Mouse (Mus musculus) heart, embryonic 10.5 days (tissue): ENCODE results near the gene Hlcs. TPM values are rescaled to one million over a fixed set of nuclear protein-coding genes. Genes with fewer than 3 reads are reported as not detected.

Experiments used
- DNase-seq: peaks from one replicate; pipeline ENCODE4 v3.0.0-alpha.2; 2017; ENCODE audit warnings: low spot score
- H3K27ac ChIP-seq: fragments of 300-500 bp; sonication (generic); 2 replicates; pipeline ENCODE4 v1.5.1; 2016; ENCODE audit warnings: mild to moderate bottlenecking
- H3K27me3 ChIP-seq: fragments of 300-500 bp; sonication (generic); 2 replicates; pipeline ENCODE4 v1.6.1; 2016; ENCODE audit warnings: mild to moderate bottlenecking; ENCODE audit not compliant: poor library complexity, insufficient read depth, severe bottlenecking
- H3K36me3 ChIP-seq: fragments of 300-500 bp; sonication (generic); 2 replicates; pipeline ENCODE4 v1.6.1; 2016; ENCODE audit warnings: mild to moderate bottlenecking, moderate library complexity
- H3K4me1 ChIP-seq: fragments of 300-500 bp; sonication (generic); 2 replicates; pipeline ENCODE4 v1.6.1; 2016; ENCODE audit warnings: mild to moderate bottlenecking
- H3K4me3 ChIP-seq: fragments of 300-500 bp; sonication (generic); 2 replicates; pipeline ENCODE4 v1.5.1; 2016; ENCODE audit warnings: mild to moderate bottlenecking, moderate library complexity
- H3K9me3 ChIP-seq: fragments of 300-500 bp; sonication (generic); 2 replicates; pipeline ENCODE4 v1.6.1; 2016; ENCODE audit warnings: mild to moderate bottlenecking, moderate library complexity
- WGBS: fragments of 180-500 bp; shearing (Covaris S2); methylation state at CpG from one replicate; pipeline ENCODE4 v1.1.7; 2016; 5-methylcytosine and 5-hydroxymethylcytosine counted together
- polyA plus RNA-seq: library from polyadenylated mRNA; unstranded; fragments of >200 nt; fragmentation: Nextera tagmentation; extraction: Ambion mirVana; gene quantifications from 2 replicates; pipeline ENCODE4 v1.2.1, GENCODE M21; 2016

Hlcs gene
- polyA plus RNA-seq, 1 experiment from 2014 or later, result 11.0 TPM

DNA sequence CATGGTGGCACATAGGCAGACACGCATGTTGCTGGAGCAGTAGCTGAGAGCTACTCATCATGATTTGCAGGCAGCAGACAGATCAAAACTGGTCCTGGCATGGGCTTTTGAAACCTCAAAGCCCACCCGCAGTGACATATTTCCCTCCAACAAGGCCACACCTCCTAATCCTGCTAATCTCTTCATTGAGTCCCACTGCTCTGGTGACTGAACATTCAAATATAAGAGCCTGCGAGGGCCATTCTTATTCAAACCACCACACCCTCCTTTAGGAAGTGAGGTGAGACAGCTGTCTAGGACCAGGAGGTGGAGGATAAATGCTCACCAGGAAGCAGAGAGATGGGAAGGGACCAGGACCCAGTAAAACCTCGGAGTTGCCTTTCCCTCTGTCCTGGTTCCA, 143.2 kb downstream of the Hlcs start:
- Histone ChIP-seq H3K36me3 (no peaks in the 10 kb centered on the region), H3K9me3 (no peaks in the 10 kb centered on the region), H3K27ac (no peak overlapping the region), H3K27me3 (peaks cover 9% of the 10 kb centered on the region), H3K4me3 (no peak overlapping the region), H3K4me1 (peaks cover 3% of the 10 kb centered on the region)
- DNase-seq, result no peak
- WGBS, result 50% methylated on average over 4 of the region's 4 CpGs

DNA sequence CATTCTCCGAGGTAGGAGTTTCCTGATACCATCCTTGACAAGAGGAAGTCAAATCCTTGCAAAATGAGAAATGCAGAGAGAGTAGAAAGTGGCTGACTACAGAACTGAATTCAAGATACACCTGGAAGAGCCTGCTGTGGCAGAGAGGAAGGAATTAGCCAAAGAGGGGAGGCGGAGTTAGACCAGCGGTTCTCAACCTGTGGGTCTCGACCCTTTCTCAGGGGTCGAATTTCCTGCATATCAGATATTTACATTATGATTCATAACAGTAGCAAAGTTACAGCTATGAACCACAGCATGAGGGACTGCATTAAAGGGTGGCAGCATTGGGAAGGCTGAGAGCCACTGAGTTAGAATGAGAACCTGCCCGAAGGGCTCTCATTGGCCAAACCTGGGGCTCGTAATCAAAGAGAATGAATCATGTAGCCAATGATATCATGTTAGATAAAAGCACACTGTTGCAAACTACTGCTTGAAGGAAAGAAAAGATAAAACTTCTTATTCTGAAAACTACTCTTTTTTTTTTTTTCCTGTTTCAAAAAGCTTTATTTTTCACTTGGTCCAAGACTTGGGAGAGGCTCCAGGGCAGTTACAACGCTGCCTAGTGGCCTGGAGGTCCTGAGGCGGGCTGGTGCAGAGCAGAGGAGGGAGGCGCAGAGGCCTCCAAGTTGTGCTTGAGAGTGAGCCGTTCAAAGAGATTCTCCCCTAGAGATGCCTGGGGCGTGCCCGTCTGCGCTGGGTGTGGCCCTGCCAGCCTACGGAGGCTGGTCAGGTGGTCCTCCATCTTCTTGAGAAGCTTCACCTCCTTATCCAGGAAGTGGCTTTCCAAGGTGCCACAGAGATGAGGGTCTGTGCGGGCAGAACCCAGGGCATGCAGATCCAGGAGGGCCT, 144.5 kb downstream of the Hlcs start:
- Histone ChIP-seq H3K27me3 (peaks cover 9% of the 10 kb centered on the region), H3K27ac (no peak overlapping the region), H3K4me3 (no peak overlapping the region), H3K36me3 (no peaks in the 10 kb centered on the region), H3K9me3 (no peaks in the 10 kb centered on the region), H3K4me1 (peaks cover 16% of the 10 kb centered on the region)
- 83% methylated on average over 16 of the region's 16 CpGs for WGBS
- DNase-seq, result no peak

DNA sequence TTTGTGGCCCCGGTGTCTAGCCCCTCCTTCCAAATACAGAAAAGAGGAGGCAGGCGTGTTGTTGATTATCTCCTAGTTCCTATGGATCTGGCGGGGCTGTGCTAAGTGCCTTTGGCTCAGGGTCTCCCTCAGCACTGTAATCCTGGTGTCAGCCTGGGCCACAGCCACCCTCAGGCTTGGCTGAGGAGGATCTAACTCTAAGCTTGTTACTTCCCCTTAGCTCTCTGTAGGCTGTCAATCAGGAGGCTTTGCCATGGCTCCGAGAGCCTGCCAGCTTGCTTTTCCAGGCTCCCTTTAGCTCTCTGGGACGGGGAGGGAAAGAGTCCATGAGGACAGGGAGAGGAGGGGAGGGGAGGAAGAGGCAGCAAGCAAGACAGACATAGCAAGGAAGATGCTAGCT, 148.4 kb downstream of the Hlcs start:
- peaks cover 33% of the 10 kb centered on the region for H3K4me1 ChIP-seq
- no peaks in the 10 kb centered on the region; the same call in 1 of the 2 replicates for H3K27me3 ChIP-seq
- DNase-seq, result no peak
- H3K9me3 ChIP-seq, result no peaks in the 10 kb centered on the region
- H3K36me3 ChIP-seq, result no peaks in the 10 kb centered on the region
- peak overlapping the region; percentile 78 for H3K27ac ChIP-seq
- no peak overlapping the region for H3K4me3 ChIP-seq
- WGBS, result 16% methylated on average over 5 of the region's 5 CpGs

DNA sequence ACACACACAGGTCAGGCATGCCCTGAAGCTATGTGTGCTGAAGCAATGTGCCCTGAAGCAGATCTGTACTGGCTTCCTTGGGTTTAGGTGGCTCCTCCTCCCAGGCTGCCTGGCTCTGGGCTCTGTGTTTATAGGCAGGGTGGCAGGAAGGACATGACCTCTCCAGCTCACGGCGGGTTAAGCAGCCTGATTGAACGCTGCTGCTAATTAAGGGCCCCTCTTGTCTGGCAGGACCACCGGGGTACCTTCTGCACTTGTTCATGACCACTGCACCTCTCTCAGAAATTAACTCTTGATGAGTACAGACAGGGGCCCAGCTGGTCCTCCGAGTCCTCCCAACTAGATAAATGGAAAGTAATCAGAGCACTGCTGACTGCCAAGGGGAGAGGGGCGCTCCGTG, 149.1 kb downstream of the Hlcs start:
- peak overlapping the region; percentile 32 for H3K4me3 ChIP-seq
- 19% methylated on average over 7 of the region's 7 CpGs for WGBS
- peaks cover 33% of the 10 kb centered on the region for H3K4me1 ChIP-seq
- H3K27ac ChIP-seq, result peak overlapping the region; percentile 78
- no peaks in the 10 kb centered on the region for H3K36me3 ChIP-seq
- DNase-seq, result no peak
- H3K27me3 ChIP-seq, result no peaks in the 10 kb centered on the region; the same call in 1 of the 2 replicates
- no peaks in the 10 kb centered on the region for H3K9me3 ChIP-seq

DNA sequence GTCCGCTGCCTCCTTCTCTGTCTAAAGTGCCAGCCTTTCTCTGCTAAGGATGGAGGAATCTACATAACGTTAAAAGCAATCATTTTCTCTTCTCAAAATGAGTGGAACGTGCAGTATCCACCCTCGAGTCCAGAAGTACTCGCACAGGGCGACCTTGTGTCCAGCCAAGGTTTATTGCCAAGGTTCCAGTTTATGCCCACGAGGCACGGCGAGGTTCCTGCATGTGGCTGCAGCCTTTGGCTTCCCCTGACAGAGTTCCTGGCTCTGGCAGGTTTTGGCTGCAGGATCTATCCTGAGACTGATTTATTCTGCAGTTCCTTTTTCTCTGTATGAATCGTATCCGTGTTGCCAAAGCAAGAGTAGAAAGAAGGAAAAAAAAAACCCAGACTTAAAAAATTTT, 150.3 kb downstream of the Hlcs start:
- Histone ChIP-seq H3K4me1 (peaks cover 33% of the 10 kb centered on the region), H3K9me3 (no peaks in the 10 kb centered on the region), H3K27me3 (no peaks in the 10 kb centered on the region; the same call in 1 of the 2 replicates), H3K4me3 (no peak overlapping the region), H3K27ac (no peak overlapping the region), H3K36me3 (no peaks in the 10 kb centered on the region)
- DNase-seq, result no peak
- WGBS, result 88% methylated on average over 11 of the region's 11 CpGs

DNA sequence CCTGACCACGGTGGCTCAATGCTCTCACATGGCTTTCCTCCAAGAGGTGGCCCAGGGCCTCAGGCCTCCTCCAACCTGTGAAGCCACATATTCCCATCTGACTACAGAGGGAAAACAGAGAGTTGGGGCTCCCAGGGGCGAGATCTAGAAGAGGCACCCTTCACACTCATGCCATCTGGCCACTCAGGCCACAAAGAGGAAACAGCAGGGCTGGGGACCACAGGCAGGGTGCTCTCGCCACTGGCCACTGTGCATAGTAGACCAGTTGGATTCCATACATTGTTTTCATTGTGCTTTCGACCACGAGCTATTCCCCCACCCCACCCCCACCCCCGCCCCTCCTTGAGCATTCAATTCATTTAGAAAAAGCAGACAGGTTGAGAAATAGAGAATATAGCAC, 151.4 kb downstream of the Hlcs start:
- H3K9me3 ChIP-seq, result no peaks in the 10 kb centered on the region
- H3K4me1 ChIP-seq, result peaks cover 33% of the 10 kb centered on the region
- 0 out of 2 replicates have a peak overlapping the region, but pooled peaks have one; percentile 18 for H3K27ac ChIP-seq
- no peak for DNase-seq
- no peak overlapping the region for H3K4me3 ChIP-seq
- WGBS, result 42% methylated on average over 6 of the region's 6 CpGs
- H3K36me3 ChIP-seq, result no peaks in the 10 kb centered on the region
- H3K27me3 ChIP-seq, result no peaks in the 10 kb centered on the region

DNA sequence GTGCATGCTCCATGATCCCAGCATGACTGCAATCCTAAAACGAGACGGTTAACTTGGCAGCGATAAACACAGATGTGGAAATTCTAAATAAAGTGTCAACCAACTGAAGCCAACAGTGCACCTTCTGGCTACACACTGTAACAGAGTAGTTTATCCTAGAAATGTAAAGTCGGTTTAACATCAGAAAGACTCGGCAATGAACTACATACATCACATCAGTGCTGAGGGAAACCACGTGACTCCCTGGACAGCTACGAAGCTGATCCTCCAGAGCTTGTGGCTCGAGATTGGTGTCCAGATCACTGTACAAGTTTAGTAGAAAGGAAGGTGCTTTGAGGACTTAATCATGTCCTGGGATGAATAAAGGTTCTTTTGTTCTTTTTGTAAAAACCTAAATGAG, 155.6 kb downstream of the Hlcs start:
- no peak overlapping the region for H3K4me3 ChIP-seq
- H3K36me3 ChIP-seq, result no peaks in the 10 kb centered on the region
- no peaks in the 10 kb centered on the region for H3K9me3 ChIP-seq
- DNase-seq, result no peak
- 83% methylated on average over 8 of the region's 8 CpGs for WGBS
- peaks cover 25% of the 10 kb centered on the region for H3K4me1 ChIP-seq
- H3K27me3 ChIP-seq, result no peaks in the 10 kb centered on the region; the same call in 1 of the 2 replicates
- no peak overlapping the region for H3K27ac ChIP-seq

DNA sequence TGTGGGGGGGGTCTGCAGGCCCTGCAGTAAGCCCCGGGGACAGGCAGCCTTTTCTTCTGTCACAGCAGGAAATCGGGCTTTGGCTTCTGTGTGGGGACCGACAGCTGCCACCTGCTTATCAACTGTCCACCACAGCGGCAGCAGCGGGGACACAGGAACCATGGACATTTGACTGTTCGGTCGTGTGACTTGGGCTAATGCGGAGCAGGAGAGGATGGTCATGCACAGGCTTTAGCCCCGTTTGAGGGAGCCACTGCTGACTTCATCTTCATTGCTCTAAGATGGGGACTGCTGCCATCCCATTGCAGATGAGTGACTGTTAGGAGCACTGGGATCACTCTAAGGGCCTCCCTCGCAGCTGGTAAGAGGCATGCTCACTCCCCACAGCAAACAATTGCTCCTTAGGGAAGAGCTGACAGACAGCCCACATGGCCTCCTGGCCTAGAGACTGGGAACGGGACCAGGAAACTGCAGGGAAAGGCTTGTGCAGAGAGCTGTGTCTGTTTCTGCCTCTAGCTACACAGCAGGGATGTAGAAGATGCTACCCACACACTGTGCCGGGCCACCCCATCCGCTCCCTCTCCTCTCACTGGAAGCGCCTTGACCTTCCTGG, 158.2 kb downstream of the Hlcs start:
- Histone ChIP-seq H3K27me3 (peaks cover 10% of the 10 kb centered on the region; the same call in 1 of the 2 replicates), H3K4me3 (no peak overlapping the region), H3K9me3 (no peaks in the 10 kb centered on the region), H3K27ac (no peak overlapping the region), H3K4me1 (peaks cover 21% of the 10 kb centered on the region), H3K36me3 (no peaks in the 10 kb centered on the region)
- 25% methylated on average over 14 of the region's 14 CpGs for WGBS
- no peak for DNase-seq

DNA sequence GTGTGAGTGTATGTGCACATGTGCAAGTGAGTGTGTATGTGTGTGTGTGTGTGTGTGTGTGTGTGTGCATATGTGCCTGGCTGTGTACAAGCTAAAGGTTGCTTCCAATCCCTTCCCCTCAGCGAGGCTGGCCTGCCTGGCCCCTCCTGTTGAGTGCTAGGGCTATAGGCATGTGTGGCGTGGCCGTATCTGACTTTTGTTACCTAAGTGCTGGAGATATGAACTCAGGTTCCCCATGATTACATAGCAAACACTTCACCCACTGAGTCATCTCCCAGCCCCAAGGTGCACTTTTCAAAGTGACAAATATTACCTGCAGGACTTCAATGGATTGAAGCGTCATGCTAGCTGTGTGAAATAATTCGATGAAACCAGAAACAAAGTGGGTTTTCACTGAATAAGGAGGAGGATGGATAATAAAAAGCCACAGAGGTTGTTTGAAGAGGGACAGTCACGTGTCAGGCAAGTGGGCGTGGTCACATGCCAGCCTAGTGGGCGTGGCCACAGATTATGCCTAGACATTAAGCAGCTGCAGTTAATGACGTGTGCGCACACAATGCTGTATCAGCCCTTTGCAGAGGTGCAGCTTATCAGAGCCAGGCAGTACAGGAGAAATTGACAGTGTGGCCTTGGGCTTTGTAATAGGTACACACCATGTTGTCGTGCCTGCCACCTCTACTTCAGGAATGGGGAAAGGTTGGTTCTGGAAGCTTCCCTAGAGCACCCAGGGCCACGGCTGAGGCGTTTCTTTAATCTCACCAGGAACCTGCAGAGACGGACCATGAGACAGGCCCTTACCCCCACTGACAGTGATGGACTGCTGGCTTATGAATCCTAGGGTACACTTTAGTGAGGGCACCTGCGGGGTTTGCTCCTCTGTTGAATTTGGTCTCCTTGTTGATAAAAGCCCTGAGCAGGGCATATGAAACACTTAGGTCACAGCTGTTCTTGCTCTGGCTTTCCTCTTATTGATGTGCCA, 163.0 kb downstream of the Hlcs start:
- H3K27ac ChIP-seq, result peak overlapping the region; percentile 13; the same call in 1 of the 2 replicates
- H3K4me1 ChIP-seq, result peaks cover 27% of the 10 kb centered on the region
- no peak overlapping the region for H3K4me3 ChIP-seq
- peak; percentile 84 for DNase-seq
- WGBS, result 68% methylated on average over 15 of the region's 15 CpGs
- H3K36me3 ChIP-seq, result no peaks in the 10 kb centered on the region
- H3K9me3 ChIP-seq, result no peaks in the 10 kb centered on the region
- peaks cover 15% of the 10 kb centered on the region; the same call in 1 of the 2 replicates for H3K27me3 ChIP-seq

DNA sequence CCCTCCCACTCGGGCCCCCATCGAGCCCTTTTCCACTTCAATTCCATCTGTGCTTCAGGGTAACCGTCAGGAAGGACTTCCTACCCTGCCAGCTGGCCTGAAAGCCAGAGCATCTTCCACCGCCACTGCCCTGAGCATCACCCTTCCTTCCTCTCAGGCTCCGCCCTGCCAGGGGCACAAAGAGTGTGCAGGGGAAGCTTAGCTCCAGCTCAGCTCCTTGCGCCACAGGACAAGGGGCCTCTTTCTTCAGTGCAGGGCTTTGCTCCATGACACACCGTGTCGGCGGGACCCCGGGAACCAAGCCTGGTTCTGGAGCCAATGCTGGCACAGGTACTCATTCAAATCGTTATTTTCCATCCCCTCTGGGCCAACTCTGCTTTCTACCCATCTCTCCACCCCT, 165.2 kb downstream of the Hlcs start:
- 0 out of 2 replicates have a peak, but pooled peaks cover 15% of the 10 kb centered on the region for H3K27me3 ChIP-seq
- H3K4me3 ChIP-seq, result no peak overlapping the region
- H3K27ac ChIP-seq, result no peak overlapping the region
- no peaks in the 10 kb centered on the region for H3K36me3 ChIP-seq
- H3K9me3 ChIP-seq, result no peaks in the 10 kb centered on the region
- H3K4me1 ChIP-seq, result peaks cover 26% of the 10 kb centered on the region
- WGBS, result 55% methylated on average over 11 of the region's 11 CpGs
- no peak for DNase-seq

DNA sequence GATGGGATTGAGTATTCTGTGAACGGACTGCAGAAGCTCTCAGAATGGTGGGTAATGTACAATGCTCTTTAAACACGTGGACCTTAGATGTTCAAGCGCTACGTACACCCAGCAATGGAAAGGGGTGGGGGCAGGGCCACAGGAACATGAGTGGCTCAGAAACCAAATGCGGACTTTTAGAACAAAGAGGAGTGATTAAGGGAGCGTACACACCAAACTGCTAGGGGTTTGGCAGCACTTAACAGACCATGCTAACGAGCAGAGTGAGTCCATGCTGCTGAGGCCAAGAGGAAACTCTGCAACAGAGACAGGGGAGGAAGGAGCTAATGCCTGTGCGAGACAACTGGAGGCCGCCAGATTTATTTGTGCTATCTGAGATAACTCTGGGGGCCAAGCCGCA, 170.0 kb downstream of the Hlcs start:
- peak overlapping the region; percentile 33; the same call in 1 of the 2 replicates for H3K27ac ChIP-seq
- peaks cover 1% of the 10 kb centered on the region; the same call in 1 of the 2 replicates for H3K36me3 ChIP-seq
- peaks cover 5% of the 10 kb centered on the region; the same call in 1 of the 2 replicates for H3K27me3 ChIP-seq
- WGBS, result 30% methylated on average over 10 of the region's 10 CpGs
- no peak for DNase-seq
- H3K4me3 ChIP-seq, result peak overlapping the region; percentile 13; the same call in 1 of the 2 replicates
- no peaks in the 10 kb centered on the region for H3K9me3 ChIP-seq
- peaks cover 35% of the 10 kb centered on the region for H3K4me1 ChIP-seq

DNA sequence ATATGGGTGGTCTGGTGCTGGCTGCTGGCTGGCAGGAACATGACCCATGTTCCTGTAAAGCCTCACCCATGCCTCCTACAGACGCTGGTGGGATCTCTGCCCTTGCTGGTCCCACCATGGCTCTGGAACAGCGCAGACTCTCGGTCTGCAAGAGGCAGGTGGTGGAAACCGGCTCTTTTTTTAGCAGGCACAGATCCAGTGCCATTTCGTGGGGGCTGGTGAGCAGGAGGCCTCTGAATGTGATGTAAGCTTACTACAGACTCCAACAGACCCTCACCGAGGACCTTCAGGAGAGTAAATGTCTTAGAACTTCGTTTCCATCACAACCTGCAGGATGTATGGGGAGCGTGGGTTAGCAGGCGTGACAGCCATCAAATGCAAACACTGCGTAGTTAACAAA, 172.6 kb downstream of the Hlcs start:
- WGBS, result 64% methylated on average over 10 of the region's 10 CpGs

More for the DNA sequence above, 172.6 kb downstream of the Hlcs start:
- no peak overlapping the region for H3K27ac ChIP-seq
- H3K9me3 ChIP-seq, result no peaks in the 10 kb centered on the region
- H3K4me1 ChIP-seq, result peaks cover 30% of the 10 kb centered on the region
- peaks cover 5% of the 10 kb centered on the region; the same call in 1 of the 2 replicates for H3K27me3 ChIP-seq
- no peak for DNase-seq
- no peak overlapping the region for H3K4me3 ChIP-seq
- peaks cover 5% of the 10 kb centered on the region; the same call in 1 of the 2 replicates for H3K36me3 ChIP-seq
